Mouse (Mus musculus) megakaryocyte, embryonic 14.5 days (primary cell): ENCODE measurements around the gene Foxred2.

ENCODE experiments used
- FLI1 ChIP-seq: IDR thresholded peaks from 2 replicates; pipeline ENCODE4 v1.6.1; 2012; ENCODE audit warnings: low read length, inconsistent platforms, mixed read lengths
- GATA1 ChIP-seq: IDR thresholded peaks from 3 replicates; pipeline ENCODE4 v1.6.1; 2012; ENCODE audit warnings: mixed read lengths, low read length, inconsistent platforms, borderline replicate concordance

DNA sequence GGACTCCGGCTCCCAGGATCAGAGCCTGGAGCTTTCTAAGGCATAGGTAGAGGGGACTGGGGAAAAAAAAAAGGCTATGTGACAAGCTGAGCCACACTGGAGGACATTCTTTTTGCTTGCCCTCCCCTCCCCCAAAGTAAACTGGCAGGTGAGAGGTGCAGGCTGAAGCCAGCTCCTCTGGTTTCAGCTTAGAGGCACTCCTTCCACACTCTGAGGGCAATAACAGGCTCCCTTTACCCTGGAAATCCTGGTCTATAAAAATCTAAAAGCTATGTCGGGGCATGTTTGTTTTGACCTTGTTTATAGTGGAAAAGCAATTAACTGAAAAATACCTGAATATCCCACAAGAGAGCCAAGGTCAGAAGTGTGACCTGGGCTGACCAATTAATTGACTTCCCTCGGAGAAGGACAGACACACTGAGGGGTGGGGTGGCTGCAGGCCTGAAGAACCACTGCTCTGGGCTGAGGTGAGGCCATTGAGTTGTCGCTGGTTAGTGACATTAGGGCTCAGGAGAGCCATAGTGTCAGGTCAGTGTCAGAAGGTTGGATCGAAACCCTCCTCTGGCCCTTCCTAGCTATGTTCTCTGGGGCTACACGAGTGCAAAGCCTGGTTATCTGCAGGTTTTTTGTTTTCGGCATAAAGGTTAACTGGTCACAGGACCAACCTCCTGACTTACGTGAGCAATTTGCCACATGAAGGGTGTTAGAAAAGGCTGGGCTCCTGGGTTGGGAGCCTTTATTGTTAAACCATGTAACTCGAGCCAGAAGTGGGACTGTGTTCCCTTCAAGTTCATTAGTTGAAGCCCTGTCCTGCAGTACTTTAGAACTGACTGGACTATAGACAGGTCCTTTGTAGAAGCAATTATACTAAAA, 48.6 kb downstream of the Foxred2 start:
- no peak for TF ChIP-seq GATA1
- no peak for TF ChIP-seq FLI1
